22 mouse cellular contexts compared by ENCODE assay signal in genomic region chr12:81712618-81713017, GRCm38 (mm10).
"Had no signal": no experiment of that assay in that cellular context is flagged by ENCODE, and none has a peak within 500 bp of the region (broad histone marks: within the 10 kb centered on the region; RNA-seq: fewer than 3 reads in every experiment).

No protein-coding gene starts in this region.

- ATAC-seq: intestine, postnatal 0 days; midbrain, embryonic 13.5 days; midbrain, embryonic 16.5 days had no signal

- H3K4me1 ChIP-seq: liver, embryonic 13.5 days; megakaryocyte, embryonic 14.5 days; neural tube, embryonic 13.5 days had no signal

- H3K4me2 ChIP-seq: liver, embryonic 13.5 days; midbrain, embryonic 13.5 days; neural tube, embryonic 13.5 days had no signal

- H3K9ac ChIP-seq: liver, embryonic 13.5 days; midbrain, embryonic 13.5 days; neural tube, embryonic 13.5 days had no signal

- H3K4me3 ChIP-seq: layer of hippocampus, adult 2 months; left cerebral cortex, adult 2 months; liver, embryonic 13.5 days; megakaryocyte, embryonic 14.5 days; midbrain, embryonic 10.5 days; midbrain, embryonic 13.5 days; myocyte; neural tube, embryonic 13.5 days had no signal

- H3K27me3 ChIP-seq: liver, embryonic 13.5 days; midbrain, embryonic 13.5 days; neural tube, embryonic 13.5 days had no signal

- H3K36me3 ChIP-seq: liver, embryonic 13.5 days; midbrain, embryonic 10.5 days; midbrain, embryonic 13.5 days; neural tube, embryonic 13.5 days had no signal

- H3K9me3 ChIP-seq: liver, embryonic 13.5 days; megakaryocyte, embryonic 14.5 days had no signal

- H3K27ac ChIP-seq: kidney, postnatal 0 days; layer of hippocampus, adult 2 months; left cerebral cortex, adult 2 months; liver, embryonic 13.5 days; midbrain, embryonic 10.5 days; midbrain, embryonic 13.5 days; neural tube, embryonic 13.5 days had no signal

- DNase-seq: kidney, adult 2 months; kidney, postnatal 25 days; layer of hippocampus, adult 9-11 months; layer of hippocampus, postnatal 36 days; liver, embryonic 13.5 days; lung, postnatal 36 days; retina, postnatal 1 day; right cerebral cortex, postnatal 25 days; spleen, adult 18-20 months; thymus, adult 2 months; thymus, postnatal 14 days; thymus, postnatal 4 days had no signal
